Mouse (Mus musculus) hindbrain, embryonic 13.5 days (tissue): ENCODE measurements at regions not wholly inside any gene's neighbourhood (a gene's known extent, or its start where the extent isn't known, plus 50 kb on each side); places are given as distances from the start of the nearest gene placed in this dataset.

Experiments used
- ATAC-seq: fragments of 200-750 bp; cut with Nextera tagmentation; 2 replicates; pipeline ENCODE4 v1.8.0; 2017; ENCODE audit warnings: moderate TSS enrichment; ENCODE audit not compliant: low FRiP score
- H3K27ac ChIP-seq: fragments of 300-500 bp; sonication (generic); 2 replicates; pipeline ENCODE4 v1.5.1; 2015; ENCODE audit warnings: inconsistent platforms, mild to moderate bottlenecking, moderate library complexity
- H3K27me3 ChIP-seq: fragments of 300-500 bp; sonication (generic); 2 replicates; pipeline ENCODE4 v1.6.1; 2015; ENCODE audit warnings: mild to moderate bottlenecking, inconsistent platforms
- H3K36me3 ChIP-seq: fragments of 300-500 bp; sonication (generic); 2 replicates; pipeline ENCODE4 v1.6.1; 2015; ENCODE audit warnings: mild to moderate bottlenecking, inconsistent platforms
- H3K4me1 ChIP-seq: fragments of 300-500 bp; sonication (generic); replicated peaks from 2 replicates; pipeline ENCODE4 v1.6.1; 2015; ENCODE audit warnings: inconsistent platforms
- H3K4me2 ChIP-seq: fragments of 300-500 bp; sonication (generic); 2 replicates; pipeline ENCODE4 v1.6.1; 2015; ENCODE audit warnings: inconsistent platforms, mild to moderate bottlenecking, moderate library complexity
- H3K4me3 ChIP-seq: fragments of 300-500 bp; sonication (generic); 2 replicates; pipeline ENCODE4 v1.5.1; 2015; ENCODE audit warnings: mild to moderate bottlenecking, inconsistent platforms
- H3K9ac ChIP-seq: fragments of 300-500 bp; sonication (generic); 2 replicates; pipeline ENCODE4 v1.6.1; 2015; ENCODE audit warnings: mild to moderate bottlenecking, inconsistent platforms
- H3K9me3 ChIP-seq: fragments of 300-500 bp; sonication (generic); 2 replicates; pipeline ENCODE4 v1.6.1; 2016; ENCODE audit warnings: inconsistent platforms
- WGBS: fragments of 180-500 bp; shearing (Covaris S2); methylation state at CpG from one replicate; pipeline ENCODE4 v1.1.7; 2015; 5-methylcytosine and 5-hydroxymethylcytosine counted together

DNA sequence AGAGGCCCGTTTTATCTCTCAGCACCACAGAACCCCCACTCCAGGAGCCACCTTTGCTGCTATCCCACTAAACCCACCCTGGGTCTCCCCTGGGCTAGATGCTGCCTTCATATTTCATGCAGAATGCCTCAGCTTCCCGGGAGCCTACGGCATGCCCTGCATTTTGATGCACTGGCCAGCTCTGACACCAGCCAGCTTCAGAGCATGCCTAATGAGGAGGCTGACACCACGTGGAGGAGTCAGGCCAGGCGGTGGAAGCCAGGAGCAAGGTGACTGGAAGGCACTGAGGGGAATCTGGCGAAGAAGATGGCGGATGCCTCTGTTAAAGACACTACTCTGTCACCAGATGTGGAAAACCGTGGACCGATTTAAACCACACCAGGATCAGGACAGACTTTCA lies 567.2 kb downstream of the Ccdc171 start:
- H3K36me3 ChIP-seq: no peaks in the 10 kb centered on the region
- H3K27ac ChIP-seq: 0 out of 2 replicates have a peak overlapping the region, but pooled peaks have one; percentile 8
- H3K9ac ChIP-seq: no peak overlapping the region
- ATAC-seq: peak; percentile 52; the same call in 1 of the 2 replicates
- no peaks in the 10 kb centered on the region for H3K9me3 ChIP-seq
- WGBS: 52% methylated on average over 9 of the region's 9 CpGs
- H3K27me3 ChIP-seq: no peaks in the 10 kb centered on the region
- no peak overlapping the region for H3K4me2 ChIP-seq
- peaks cover 7% of the 10 kb centered on the region; the same call in 1 of the 2 replicates for H3K4me1 ChIP-seq
- no peak overlapping the region for H3K4me3 ChIP-seq

DNA sequence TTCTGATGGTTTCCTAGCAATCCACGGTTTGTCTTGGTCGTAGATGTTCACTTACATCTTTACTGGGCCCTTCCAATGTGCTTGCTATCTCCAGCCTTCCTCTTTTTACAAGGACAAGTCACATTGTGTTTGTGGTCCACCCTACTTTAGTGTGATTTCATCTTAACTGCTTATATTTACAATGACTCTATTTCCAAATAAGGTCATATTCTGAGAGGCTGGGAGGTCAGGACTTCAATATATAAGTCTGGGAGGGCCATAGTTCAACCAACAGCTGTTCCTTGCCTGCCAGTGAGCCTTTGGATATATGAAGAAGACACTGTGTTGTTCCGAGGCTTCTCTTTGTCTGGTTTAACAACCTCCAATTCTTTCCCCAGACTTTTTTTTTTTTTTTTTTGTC lies 569.9 kb downstream of the Ccdc171 start:
- ATAC-seq: no peak
- no peaks in the 10 kb centered on the region for H3K36me3 ChIP-seq
- peaks cover 7% of the 10 kb centered on the region; the same call in 1 of the 2 replicates for H3K4me1 ChIP-seq
- H3K27ac ChIP-seq: no peak overlapping the region
- no peak overlapping the region for H3K4me3 ChIP-seq
- no peak overlapping the region for H3K4me2 ChIP-seq
- H3K9ac ChIP-seq: no peak overlapping the region
- H3K9me3 ChIP-seq: no peaks in the 10 kb centered on the region
- no peaks in the 10 kb centered on the region for H3K27me3 ChIP-seq
- whole genome bisulfite sequencing: 76% methylated on average over 3 of the region's 3 CpGs

DNA sequence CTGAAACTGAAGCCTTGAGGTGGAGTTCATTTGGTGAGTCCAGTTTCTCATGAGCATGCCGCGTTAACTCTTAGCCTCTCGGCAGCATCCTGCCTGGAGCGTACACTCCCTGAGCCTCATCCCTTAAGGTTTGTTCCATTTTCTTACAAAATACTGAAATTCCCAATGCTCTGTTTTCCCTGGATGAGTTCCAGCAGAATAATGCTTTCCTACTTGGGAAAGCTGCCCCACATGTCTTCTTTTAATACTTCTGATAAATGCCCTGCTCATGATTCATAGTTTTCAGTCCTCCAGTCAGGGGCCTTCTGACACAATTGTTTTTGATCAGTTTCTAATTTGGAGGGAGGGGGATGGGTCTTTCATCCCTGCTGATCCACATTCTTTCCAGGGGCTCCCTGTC lies 570.7 kb downstream of the Ccdc171 start:
- Histone ChIP-seq H3K27me3 (no peaks in the 10 kb centered on the region), H3K36me3 (no peaks in the 10 kb centered on the region), H3K9me3 (no peaks in the 10 kb centered on the region), H3K27ac (no peak overlapping the region), H3K9ac (no peak overlapping the region), H3K4me3 (no peak overlapping the region), H3K4me2 (no peak overlapping the region), H3K4me1 (peaks cover 7% of the 10 kb centered on the region; the same call in 1 of the 2 replicates)
- ATAC-seq: no peak
- 84% methylated on average over 4 of the region's 4 CpGs for WGBS

DNA sequence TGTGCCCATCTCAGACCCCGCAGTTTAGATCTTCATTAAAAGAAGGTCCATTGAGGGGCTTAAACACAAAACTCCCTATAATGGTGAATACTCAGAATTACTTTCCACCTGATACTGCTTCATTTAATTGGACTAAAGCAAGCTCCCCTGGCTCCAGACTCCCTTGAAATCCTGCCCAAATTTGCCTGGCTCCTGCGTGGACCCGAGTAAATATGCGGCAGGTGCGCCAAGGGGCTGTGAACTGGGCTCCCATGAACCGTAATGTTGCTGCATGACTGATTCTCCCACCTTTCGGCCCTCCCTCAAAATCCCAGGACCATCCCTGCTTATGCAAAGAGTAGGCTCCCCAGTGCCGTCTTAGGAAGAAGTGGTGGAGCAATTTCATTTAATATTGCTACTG lies 573.7 kb downstream of the Ccdc171 start:
- Histone ChIP-seq H3K9ac (no peak overlapping the region), H3K4me2 (no peak overlapping the region), H3K27me3 (no peaks in the 10 kb centered on the region), H3K36me3 (no peaks in the 10 kb centered on the region), H3K27ac (no peak overlapping the region), H3K4me1 (no peaks in the 10 kb centered on the region), H3K9me3 (no peaks in the 10 kb centered on the region), H3K4me3 (no peak overlapping the region)
- ATAC-seq: no peak
- 93% methylated on average over 8 of the region's 8 CpGs for WGBS

DNA sequence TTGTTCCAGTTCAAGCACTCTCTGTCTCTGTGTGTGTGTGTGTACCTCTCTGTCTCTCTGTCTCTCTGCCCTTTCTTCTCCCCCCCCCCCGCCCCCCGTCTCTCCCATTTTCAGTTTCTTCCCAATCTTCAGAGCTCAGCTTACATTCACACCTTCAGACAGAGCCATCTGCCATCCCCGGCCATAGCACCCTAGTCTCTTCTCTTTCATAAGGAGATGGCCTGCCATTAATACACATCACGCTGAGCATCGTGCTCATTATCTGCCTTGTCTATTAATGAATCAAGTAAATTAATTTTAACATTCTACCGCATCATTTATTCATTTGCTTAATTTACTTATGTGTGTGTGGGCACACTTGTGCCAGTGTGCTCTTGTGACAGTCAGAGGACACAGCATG lies 573.2 kb downstream of the Bnc2 start:
- no peak for ATAC-seq
- no peak overlapping the region for H3K4me3 ChIP-seq
- WGBS: 78% methylated on average over 5 of the region's 6 CpGs

DNA sequence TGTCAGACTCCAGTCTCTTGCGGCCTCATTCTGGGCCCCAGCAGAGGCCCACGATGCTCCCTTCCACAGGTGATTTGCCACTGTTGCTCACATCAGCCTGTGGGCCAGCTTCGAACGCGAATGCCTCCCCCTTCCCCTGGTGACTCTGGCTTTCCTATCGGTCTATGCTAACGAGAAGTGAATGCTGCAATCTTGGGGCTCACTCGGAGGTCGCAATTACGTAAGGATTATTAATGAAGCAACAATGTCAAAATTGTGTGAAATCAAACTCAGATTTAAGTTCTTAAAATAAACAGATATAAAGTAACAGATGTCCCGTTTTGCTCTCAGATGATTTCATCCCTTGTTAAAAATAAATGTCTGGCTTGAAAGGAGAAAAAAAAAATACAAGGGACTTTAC lies 572.3 kb downstream of the Bnc2 start:
- Histone ChIP-seq H3K36me3 (no peaks in the 10 kb centered on the region), H3K9me3 (no peaks in the 10 kb centered on the region), H3K27me3 (no peaks in the 10 kb centered on the region), H3K27ac (no peak overlapping the region), H3K4me3 (no peak overlapping the region), H3K9ac (no peak overlapping the region), H3K4me2 (no peak overlapping the region), H3K4me1 (no peaks in the 10 kb centered on the region)
- 83% methylated on average over 11 of the region's 11 CpGs for WGBS
- no peak for ATAC-seq

More for the DNA sequence above, 573.2 kb downstream of the Bnc2 start:
- Histone ChIP-seq H3K27me3 (no peaks in the 10 kb centered on the region), H3K9ac (no peak overlapping the region), H3K27ac (no peak overlapping the region), H3K4me1 (no peaks in the 10 kb centered on the region), H3K4me2 (no peak overlapping the region), H3K36me3 (no peaks in the 10 kb centered on the region), H3K9me3 (no peaks in the 10 kb centered on the region)

DNA sequence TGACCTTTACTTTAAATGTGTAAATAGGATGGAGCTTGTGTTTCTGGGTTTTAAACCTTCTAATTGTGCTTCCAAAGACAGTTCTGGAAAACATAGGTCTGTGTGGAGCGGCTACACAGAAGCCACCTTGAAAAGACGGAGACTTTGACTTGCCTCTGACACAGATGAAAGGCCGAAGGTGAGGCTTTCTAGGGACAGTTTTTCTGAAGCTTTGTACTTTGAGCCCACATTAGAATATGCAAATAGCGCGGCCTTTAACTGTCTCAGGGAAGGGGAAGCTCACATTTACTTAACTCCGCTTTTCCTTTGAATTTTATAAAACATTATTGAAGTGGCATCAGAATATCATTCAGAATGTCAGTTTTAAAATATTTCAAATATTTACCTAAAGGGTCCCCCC lies 566.5 kb downstream of the Bnc2 start:
- WGBS: 66% methylated on average over 6 of the region's 6 CpGs
- peaks cover 16% of the 10 kb centered on the region for H3K4me1 ChIP-seq
- H3K27me3 ChIP-seq: peaks cover 8% of the 10 kb centered on the region; the same call in 1 of the 2 replicates
- H3K4me3 ChIP-seq: no peak overlapping the region
- no peaks in the 10 kb centered on the region for H3K36me3 ChIP-seq
- H3K9ac ChIP-seq: no peak overlapping the region
- no peak overlapping the region for H3K4me2 ChIP-seq
- ATAC-seq: no peak
- no peak overlapping the region for H3K27ac ChIP-seq
- H3K9me3 ChIP-seq: no peaks in the 10 kb centered on the region

DNA sequence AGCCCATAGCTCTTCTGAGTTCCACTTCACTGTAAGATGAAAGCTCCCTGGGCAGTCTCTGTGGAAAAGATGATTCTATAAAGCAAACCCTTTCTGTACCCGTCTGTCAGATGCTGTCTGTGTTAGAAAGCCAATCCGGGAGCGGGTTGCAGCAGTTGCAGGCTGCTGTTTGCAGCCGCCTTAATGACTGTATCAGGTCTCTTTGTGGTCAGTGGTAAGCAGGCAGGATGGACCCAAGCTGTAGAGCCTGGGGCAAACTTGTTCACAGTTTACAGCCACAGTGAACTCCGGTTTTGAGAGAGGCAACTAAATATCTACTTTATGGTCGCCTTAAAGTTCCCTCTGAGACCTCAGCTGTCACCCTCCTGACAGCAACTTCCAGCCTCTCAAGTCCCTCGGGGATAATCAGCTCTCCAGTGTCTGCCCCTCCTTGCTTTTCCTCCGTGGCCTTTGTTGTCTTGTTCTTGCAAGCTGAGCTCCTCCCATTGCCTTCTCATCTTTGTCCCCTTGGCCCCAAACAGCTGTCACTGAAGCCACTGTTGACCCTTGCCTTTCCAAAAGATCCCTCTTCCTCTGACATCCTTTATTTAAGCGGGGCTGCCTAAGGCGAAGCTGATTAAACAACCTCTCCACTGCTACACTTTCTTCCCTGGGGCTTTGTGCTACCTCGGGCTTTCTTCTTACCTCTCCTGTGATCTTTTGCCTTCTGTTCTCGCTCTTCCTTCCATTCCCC lies 565.1 kb downstream of the Bnc2 start:
- Histone ChIP-seq H3K27ac (no peak overlapping the region), H3K4me2 (no peak overlapping the region), H3K9ac (no peak overlapping the region), H3K9me3 (no peaks in the 10 kb centered on the region), H3K4me1 (peaks cover 16% of the 10 kb centered on the region), H3K4me3 (no peak overlapping the region), H3K36me3 (no peaks in the 10 kb centered on the region), H3K27me3 (peaks cover 12% of the 10 kb centered on the region; the same call in 1 of the 2 replicates)
- WGBS: 4% methylated on average over 12 of the region's 12 CpGs
- peak; percentile 61; the same call in 1 of the 2 replicates for ATAC-seq

DNA sequence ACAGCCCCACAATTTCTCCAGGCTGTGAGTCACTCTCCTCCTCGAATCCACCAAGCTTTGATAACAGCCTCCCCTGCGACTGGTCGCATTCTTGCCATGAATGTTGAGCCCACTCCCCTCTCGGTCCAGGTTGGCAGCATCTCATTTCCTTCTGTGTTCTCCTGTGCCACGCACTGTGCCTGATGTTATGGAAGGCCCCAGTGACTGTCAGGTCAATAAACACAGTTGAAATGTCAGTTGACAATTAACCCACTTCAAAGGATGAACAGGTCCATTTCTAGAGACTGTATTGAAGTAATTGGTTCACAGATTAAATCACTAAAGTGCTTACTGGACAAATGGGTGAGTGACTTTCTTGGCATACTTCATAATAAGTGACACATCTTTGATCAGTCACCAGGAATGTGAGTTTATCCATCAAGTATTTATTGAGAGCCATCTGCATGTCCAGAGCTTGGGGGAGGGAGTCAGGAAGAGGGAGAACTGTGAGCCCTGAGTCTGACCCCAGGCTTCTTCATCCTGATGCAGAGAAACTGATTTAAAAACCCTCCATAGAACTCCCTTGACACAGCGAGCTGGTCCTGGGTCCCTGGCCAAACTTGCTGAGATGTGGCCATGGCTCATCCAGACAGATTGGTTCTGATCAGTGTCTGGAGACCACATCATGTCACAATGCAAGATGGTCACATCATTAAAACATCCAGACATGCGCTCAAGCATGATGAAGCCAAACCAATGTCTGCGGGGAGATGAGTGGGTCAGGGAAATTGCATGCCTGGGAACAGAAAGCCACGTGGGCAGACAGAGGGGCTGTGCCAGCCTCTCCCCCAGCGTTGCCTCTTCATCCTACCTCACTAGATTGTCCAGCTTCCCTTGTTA lies 560.7 kb downstream of the Bnc2 start:
- no peaks in the 10 kb centered on the region for H3K36me3 ChIP-seq
- peaks cover 12% of the 10 kb centered on the region; the same call in 1 of the 2 replicates for H3K27me3 ChIP-seq
- WGBS: 79% methylated on average over 10 of the region's 10 CpGs
- no peak overlapping the region for H3K4me3 ChIP-seq
- no peaks in the 10 kb centered on the region for H3K9me3 ChIP-seq
- no peak overlapping the region for H3K9ac ChIP-seq
- no peak for ATAC-seq
- peaks cover 17% of the 10 kb centered on the region for H3K4me1 ChIP-seq
- H3K27ac ChIP-seq: no peak overlapping the region
- no peak overlapping the region for H3K4me2 ChIP-seq

DNA sequence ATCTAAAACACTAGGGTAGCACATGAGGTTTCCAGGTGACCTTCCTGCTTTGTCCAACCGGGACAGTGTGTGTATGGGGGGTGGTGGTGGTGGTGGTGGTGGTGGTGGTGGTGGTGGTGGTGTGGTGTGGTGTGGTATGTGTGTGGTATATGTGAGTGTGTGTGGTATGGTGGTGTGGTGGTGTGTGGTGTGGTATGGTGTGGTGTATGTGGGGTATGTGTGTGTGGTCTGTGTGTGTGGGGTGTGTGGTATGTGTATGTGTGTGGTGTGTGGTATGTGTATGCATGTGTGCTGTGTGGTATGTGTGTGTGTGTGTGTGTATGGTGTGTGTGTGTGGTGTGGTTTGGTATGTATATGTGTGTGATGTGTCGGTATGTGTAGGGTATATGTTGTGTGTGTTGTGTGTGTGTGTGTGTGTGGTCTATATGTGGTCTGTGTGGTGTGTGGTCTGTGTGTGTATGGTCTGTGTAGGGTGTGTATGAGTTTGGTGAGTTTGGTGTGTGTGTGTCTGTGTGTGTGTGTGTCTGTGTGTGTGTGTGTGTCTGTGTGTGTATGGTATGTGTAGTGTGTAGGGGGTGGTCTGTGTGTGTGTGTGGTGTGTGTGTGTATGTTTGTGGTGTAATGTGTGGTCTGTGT lies 556.7 kb downstream of the Bnc2 start:
- H3K36me3 ChIP-seq: no peaks in the 10 kb centered on the region
- WGBS: 92% methylated on average over 2 of the region's 2 CpGs
- no peak overlapping the region for H3K4me2 ChIP-seq
- 0 out of 2 replicates have a peak, but pooled peaks cover 10% of the 10 kb centered on the region for H3K27me3 ChIP-seq
- ATAC-seq: peak; percentile 67
- peaks cover 19% of the 10 kb centered on the region for H3K4me1 ChIP-seq
- no peak overlapping the region for H3K27ac ChIP-seq
- no peak overlapping the region for H3K4me3 ChIP-seq
- no peak overlapping the region for H3K9ac ChIP-seq
- H3K9me3 ChIP-seq: no peaks in the 10 kb centered on the region

DNA sequence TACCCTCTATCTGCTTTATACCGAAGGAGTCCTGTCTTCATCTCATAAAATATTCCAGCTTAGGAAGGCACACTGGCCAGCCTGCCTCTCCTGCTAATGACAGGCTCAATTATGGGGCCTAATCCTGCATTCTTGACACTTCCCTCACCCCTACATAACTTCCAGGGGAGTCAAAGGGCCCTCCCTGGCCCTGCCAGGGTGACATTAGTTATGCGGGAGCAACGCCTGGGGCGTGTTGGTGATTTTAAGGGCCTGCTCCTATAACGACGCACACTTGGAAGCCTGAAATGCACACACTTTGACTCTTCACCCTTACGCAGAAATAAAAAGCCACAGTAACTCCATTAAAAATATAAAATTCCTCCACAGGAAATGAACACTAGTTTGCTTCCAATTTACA lies 555.5 kb downstream of the Bnc2 start:
- Histone ChIP-seq H3K27me3 (peaks cover 9% of the 10 kb centered on the region; the same call in 1 of the 2 replicates), H3K9me3 (no peaks in the 10 kb centered on the region), H3K4me2 (no peak overlapping the region), H3K36me3 (no peaks in the 10 kb centered on the region), H3K27ac (peak overlapping the region; percentile 23), H3K9ac (no peak overlapping the region), H3K4me3 (no peak overlapping the region), H3K4me1 (peaks cover 19% of the 10 kb centered on the region)
- no peak for ATAC-seq
- WGBS: 23% methylated on average over 7 of the region's 7 CpGs

DNA sequence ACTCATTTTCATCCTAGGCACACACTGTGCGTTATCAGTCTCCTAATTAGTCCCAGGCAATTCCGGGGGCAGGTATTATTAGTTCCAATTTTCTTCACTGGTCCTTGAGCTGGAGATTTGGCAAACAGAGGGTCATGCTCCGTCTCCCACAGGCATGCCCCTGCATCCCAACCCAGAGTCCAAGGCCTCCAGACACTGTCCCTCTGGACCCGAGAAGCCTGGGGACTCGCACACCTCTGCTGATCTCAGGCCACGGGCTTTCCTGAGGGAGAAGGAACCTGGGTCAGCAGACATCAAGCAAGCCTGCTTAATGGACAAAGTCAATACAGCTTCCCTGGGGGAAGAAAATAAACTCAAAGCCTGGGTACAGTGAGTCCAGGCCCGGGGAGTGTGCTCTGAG lies 554.7 kb downstream of the Bnc2 start:
- H3K4me2 ChIP-seq: no peak overlapping the region
- peaks cover 10% of the 10 kb centered on the region; the same call in 1 of the 2 replicates for H3K27me3 ChIP-seq
- H3K9me3 ChIP-seq: no peaks in the 10 kb centered on the region
- H3K4me3 ChIP-seq: no peak overlapping the region
- 47% methylated on average over 7 of the region's 7 CpGs for WGBS
- no peak overlapping the region for H3K9ac ChIP-seq
- 0 out of 2 replicates have a peak, but pooled peaks have one; percentile 34 for ATAC-seq
- H3K36me3 ChIP-seq: no peaks in the 10 kb centered on the region
- H3K27ac ChIP-seq: no peak overlapping the region
- peaks cover 19% of the 10 kb centered on the region for H3K4me1 ChIP-seq
